Mouse (Mus musculus) MEL (cell line): Measurements from ENCODE around the gene Gins1. TPM values are rescaled to one million over a fixed set of nuclear protein-coding genes. Genes with fewer than 3 reads are reported as not detected.

ENCODE experiments used
- DNase-seq: peaks from one replicate; pipeline ENCODE4 v3.0.0; 2011; ENCODE audit warnings: low read depth, low spot score
- H3K27ac ChIP-seq: 2 replicates; pipeline ENCODE4 v1.5.1; 2012; ENCODE audit warnings: low read depth, mild to moderate bottlenecking, control low read depth, low read length, moderate library complexity; ENCODE audit not compliant: control insufficient read depth
- H3K27me3 ChIP-seq, 2 experiments: fragments of 150-350 bp in 1 of 2; sonication (generic) in 1 of 2; 2 replicates each; pipeline ENCODE4 v1.6.1; 2012; ENCODE audit warnings: low read length in 2 of 2, mild to moderate bottlenecking in 2 of 2, improper control_type of control experiment in 1 of 2, moderate library complexity in 1 of 2; ENCODE audit not compliant: insufficient read depth in 2 of 2, control insufficient read depth in 1 of 2
- H3K36me3 ChIP-seq, 2 experiments: 2 replicates each; pipeline ENCODE4 v1.6.1; 2012 to 2014; ENCODE audit warnings: low read length in 2 of 2, improper control_type of control experiment in 1 of 2, inconsistent platforms in 1 of 2, mild to moderate bottlenecking in 1 of 2; ENCODE audit not compliant: insufficient read depth in 2 of 2, control insufficient read depth in 1 of 2
- H3K4me1 ChIP-seq, 2 experiments: fragments of 150-350 bp in 1 of 2; sonication (generic) in 1 of 2; 2 replicates each; pipeline ENCODE4 v1.6.1; 2012; ENCODE audit warnings: low read length in 2 of 2, improper control_type of control experiment in 1 of 2, mild to moderate bottlenecking in 1 of 2; ENCODE audit not compliant: insufficient read depth in 2 of 2, control insufficient read depth in 1 of 2
- H3K4me3 ChIP-seq, 2 experiments: fragments of 150-350 bp in 1 of 2; sonication (generic) in 1 of 2; 2 replicates each; pipeline ENCODE4 v1.5.1; 2012; ENCODE audit warnings: low read depth in 2 of 2, low read length in 2 of 2, mild to moderate bottlenecking in 2 of 2, moderate library complexity in 2 of 2, control low read depth in 1 of 2, improper control_type of control experiment in 1 of 2; ENCODE audit not compliant: control insufficient read depth in 1 of 2, insufficient read depth in 1 of 2
- H3K79me2 ChIP-seq: 2 replicates; pipeline ENCODE4 v1.6.1; 2012; ENCODE audit warnings: mild to moderate bottlenecking, low read length, moderate library complexity; ENCODE audit not compliant: control insufficient read depth, poor library complexity, insufficient read depth
- H3K9ac ChIP-seq: 2 replicates; pipeline ENCODE4 v1.6.1; 2012; ENCODE audit warnings: low read depth, mild to moderate bottlenecking, control low read depth, low read length, moderate library complexity; ENCODE audit not compliant: control insufficient read depth, poor library complexity, severe bottlenecking
- H3K9me3 ChIP-seq: fragments of 150-350 bp; sonication (generic); replicated peaks from 2 replicates; pipeline ENCODE4 v1.6.1; 2012; ENCODE audit warnings: mild to moderate bottlenecking, low read length, improper control_type of control experiment, moderate library complexity; ENCODE audit not compliant: insufficient read depth
- GABPA ChIP-seq: IDR thresholded peaks from 2 replicates; pipeline ENCODE4 v1.6.1; 2012; ENCODE audit warnings: low read depth, mild to moderate bottlenecking, inconsistent platforms, low read length, improper control_type of control experiment, moderate library complexity
- MAX ChIP-seq: IDR thresholded peaks from 2 replicates; pipeline ENCODE4 v1.6.1; 2011; ENCODE audit warnings: low read length, improper control_type of control experiment
- TAL1 ChIP-seq: IDR thresholded peaks from 2 replicates; pipeline ENCODE4 v1.6.1; 2012; ENCODE audit warnings: mild to moderate bottlenecking, inconsistent platforms, low read length, moderate library complexity, mixed read lengths
- TBP ChIP-seq: IDR thresholded peaks from 2 replicates; pipeline ENCODE4 v1.8.0; 2011; ENCODE audit warnings: low read depth, low read length, improper control_type of control experiment
- USF1 ChIP-seq: IDR thresholded peaks from 2 replicates; pipeline ENCODE4 v1.6.1; 2014; ENCODE audit warnings: low read depth, mild to moderate bottlenecking, inconsistent platforms, low read length, improper control_type of control experiment, moderate library complexity
- polyA plus RNA-seq, 2 experiments: library from polyadenylated mRNA; stranded (reverse) in 1 of 2; unstranded in 1 of 2; fragments of >175 nt in 1 of 2; fragments of >200 nt in 1 of 2; gene quantifications; 2 replicates each; pipeline versions ENCODE4 v1.2.1 to v1.2.4; 2012; ENCODE audit warnings: low replicate concordance in 2 of 2, low read depth in 1 of 2; ENCODE audit not compliant: insufficient read length in 2 of 2, insufficient read depth in 1 of 2, missing spikeins in 1 of 2
- total RNA-seq: library from RNA; depleted of rRNA; stranded (reverse); fragments of 300-350 nt; gene quantifications from 2 replicates; pipeline ENCODE4 v1.2.3, GENCODE M21; 2012; rRNA removed

The Gins1 gene
- total and polyA plus RNA-seq, 3 experiments, result 64.8 to 68.7 TPM; not detected in 1

DNA sequence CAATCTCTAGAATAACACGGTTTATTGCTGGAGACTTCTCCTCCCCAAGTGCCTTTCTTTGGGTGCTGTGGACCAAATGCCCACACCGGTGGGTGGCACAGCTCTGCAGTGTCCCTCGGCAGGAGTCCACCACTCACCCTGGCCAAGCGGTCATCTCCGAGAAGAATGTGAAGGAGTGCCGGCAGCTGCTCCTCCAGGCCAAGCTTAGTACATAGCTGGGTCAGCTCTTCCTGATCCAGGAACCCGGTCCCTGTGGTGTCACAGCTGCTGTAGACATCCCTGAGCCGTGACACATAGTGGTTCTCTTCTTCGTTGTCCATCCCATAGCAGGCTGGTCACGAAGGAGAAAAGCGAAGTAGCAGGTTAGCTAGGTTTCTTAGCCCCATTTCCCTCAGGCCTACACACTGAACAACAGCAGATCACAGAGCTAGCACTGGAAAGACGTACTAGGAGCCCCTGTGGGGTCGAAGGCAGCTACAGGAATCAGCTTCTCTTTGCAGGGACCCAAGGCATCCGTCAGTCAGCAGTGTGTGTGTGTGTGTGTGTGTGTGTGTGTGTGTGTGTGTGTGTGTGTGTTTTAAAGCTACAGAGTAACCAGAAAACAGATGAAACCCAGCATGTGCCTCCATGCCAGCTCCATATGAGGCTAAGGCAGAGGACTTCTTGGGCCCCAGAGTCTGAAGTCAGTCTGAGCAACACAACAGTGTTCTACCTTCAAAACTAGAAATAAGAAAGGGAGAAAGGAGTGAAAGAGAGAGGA is 74.8 kb downstream of the Gins1 start:
- peaks cover 3% of the 10 kb centered on the region; the same call in 1 of the 2 replicates for H3K79me2 ChIP-seq
- H3K27me3 ChIP-seq, result no peaks in the 10 kb centered on the region
- no peak for DNase-seq
- no peak overlapping the region for H3K9ac ChIP-seq
- H3K4me1 ChIP-seq, result peaks cover 12 to 18% of the 10 kb centered on the region in 2 experiments
- no peaks in the 10 kb centered on the region for H3K9me3 ChIP-seq
- TF ChIP-seq MAX, result no peak
- TF ChIP-seq USF1, result no peak
- TF ChIP-seq TAL1, result no peak
- TF ChIP-seq TBP, result no peak
- TF ChIP-seq GABPA, result no peak
- TF ChIP-seq, all 39 proteins: peak for 0
- H3K36me3 ChIP-seq, result peaks cover 0 to 30% of the 10 kb centered on the region in 2 experiments; a peak in 3 of 4 replicates
- no peak overlapping the region for H3K4me3 ChIP-seq
- H3K27ac ChIP-seq, result no peak overlapping the region

Other genes with a start within 250 kb of the Gins1 start
- 10.2 and 12.5 TPM in 2 replicates for gene Acss1, start 236.9 kb upstream of the Gins1 start, total RNA-seq
- gene Acss1, start 236.9 kb upstream of the Gins1 start, polyA plus RNA-seq, result 10 to 100 TPM in 1 of 2 experiments, not detected in 1; 22.6 TPM
- not detected in 2 replicates for gene Vsx1, start 216.0 kb upstream of the Gins1 start, total RNA-seq
- not detected for gene Vsx1, start 216.0 kb upstream of the Gins1 start, polyA plus RNA-seq
- 34.3 and 48.2 TPM in 2 replicates for gene Entpd6, start 156.4 kb upstream of the Gins1 start, total RNA-seq
- gene Entpd6, start 156.4 kb upstream of the Gins1 start, polyA plus RNA-seq, result 10 to 100 TPM in 1 of 2 experiments, not detected in 1; 47.9 TPM
- 19.0 and 21.0 TPM in 2 replicates for gene Pygb, start 118.7 kb upstream of the Gins1 start, total RNA-seq
- 10 to 100 TPM in 1 of 2 experiments, not detected in 1; 26.5 TPM for gene Pygb, start 118.7 kb upstream of the Gins1 start, polyA plus RNA-seq
- 21.8 and 23.7 TPM in 2 replicates for gene Abhd12, start 659 bp upstream of the Gins1 start, total RNA-seq
- gene Abhd12, start 659 bp upstream of the Gins1 start, polyA plus RNA-seq, result 10 to 100 TPM in 1 of 2 experiments, not detected in 1; 29.4 TPM
- gene Ninl, start 134.0 kb downstream of the Gins1 start, total RNA-seq, result 9.8 and 11.6 TPM in 2 replicates
- 10 to 100 TPM in 1 of 2 experiments, not detected in 1; 16.8 TPM for gene Ninl, start 134.0 kb downstream of the Gins1 start, polyA plus RNA-seq
- gene Nanp, start 134.0 kb downstream of the Gins1 start, total RNA-seq, result 24.7 and 25.4 TPM in 2 replicates
- gene Nanp, start 134.0 kb downstream of the Gins1 start, polyA plus RNA-seq, result 10 to 100 TPM in 1 of 2 experiments, not detected in 1; 14.6 TPM
- gene Gm14151, start 186.9 kb downstream of the Gins1 start, total RNA-seq, result not detected in 2 replicates
- gene Gm14151, start 186.9 kb downstream of the Gins1 start, polyA plus RNA-seq, result not detected
- gene Gm14147, start 192.8 kb downstream of the Gins1 start, total RNA-seq, result not detected in 2 replicates
- not detected for gene Gm14147, start 192.8 kb downstream of the Gins1 start, polyA plus RNA-seq